Mouse (Mus musculus) cerebellum, adult 2 months (tissue): Measurements from ENCODE around the gene Pde11a.

Experiments
- CTCF ChIP-seq: fragments of 200-500 bp; IDR thresholded peaks from 2 replicates; pipeline ENCODE4 v1.5.1; 2011; ENCODE audit warnings: low read depth, mild to moderate bottlenecking, control low read depth, low read length, moderate library complexity, borderline replicate concordance; ENCODE audit not compliant: insufficient read depth
- POLR2A ChIP-seq: fragments of 200-500 bp; IDR thresholded peaks from 2 replicates; pipeline ENCODE4 v1.6.1; 2011; ENCODE audit warnings: low read length, control low read depth, borderline replicate concordance; ENCODE audit not compliant: insufficient read depth

DNA sequence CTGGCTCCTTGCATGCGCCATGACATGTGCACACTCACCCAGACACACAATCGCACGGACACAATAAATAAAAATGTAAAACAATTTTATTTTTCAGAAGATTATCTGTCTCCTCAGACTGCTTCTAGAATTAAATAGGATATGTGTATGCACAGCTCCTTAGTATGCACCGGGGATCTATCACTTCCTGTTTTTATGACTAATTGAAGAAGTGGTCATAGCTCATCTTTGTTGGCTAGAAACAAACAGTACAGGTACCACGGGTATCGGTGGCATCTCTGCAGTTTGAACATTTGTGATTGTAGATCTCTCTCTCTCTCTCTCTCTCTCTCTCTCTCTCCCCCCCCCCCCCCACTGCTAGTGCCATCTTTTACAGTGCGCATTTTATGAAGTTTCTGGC, 298.5 kb downstream of the Pde11a start:
- TF ChIP-seq CTCF (no peak), POLR2A (no peak)
